Mouse (Mus musculus) heart, embryonic 16.5 days (tissue): ENCODE results near the gene Med24. TPM values are rescaled to one million over a fixed set of nuclear protein-coding genes. Genes with fewer than 3 reads are reported as not detected.

ENCODE experiments used
- ATAC-seq: fragments of 200-750 bp; cut with Nextera tagmentation; replicated peaks from 2 replicates; pipeline ENCODE4 v1.8.0; 2017; ENCODE audit warnings: moderate number of reproducible peaks; ENCODE audit not compliant: insufficient read depth, low FRiP score; ENCODE audit errors: extremely low read depth
- H3K27ac ChIP-seq: fragments of 300-500 bp; sonication (generic); 2 replicates; pipeline ENCODE4 v1.5.1; 2014; ENCODE audit warnings: mild to moderate bottlenecking, low read length, control low read depth, moderate library complexity
- H3K27me3 ChIP-seq: fragments of 300-500 bp; sonication (generic); 2 replicates; pipeline ENCODE4 v1.6.1; 2014; ENCODE audit warnings: low read length, mixed read lengths; ENCODE audit not compliant: control insufficient read depth, insufficient read depth
- H3K36me3 ChIP-seq: fragments of 300-500 bp; sonication (generic); 2 replicates; pipeline ENCODE4 v1.6.1; 2014; ENCODE audit not compliant: control insufficient read depth, insufficient read depth
- H3K4me1 ChIP-seq: fragments of 300-500 bp; sonication (generic); 2 replicates; pipeline ENCODE4 v1.6.1; 2014; ENCODE audit warnings: low read length, mixed read lengths; ENCODE audit not compliant: control insufficient read depth, insufficient read depth
- H3K4me2 ChIP-seq: fragments of 300-500 bp; sonication (generic); 2 replicates; pipeline ENCODE4 v1.6.1; 2014; ENCODE audit warnings: low read depth, mild to moderate bottlenecking, control low read depth, low read length
- H3K4me3 ChIP-seq: fragments of 300-500 bp; sonication (generic); 2 replicates; pipeline ENCODE4 v1.5.1; 2014; ENCODE audit warnings: mild to moderate bottlenecking, control low read depth, low read length
- H3K9ac ChIP-seq: fragments of 300-500 bp; sonication (generic); 2 replicates; pipeline ENCODE4 v1.6.1; 2014; ENCODE audit warnings: low read length, control low read depth
- H3K9me3 ChIP-seq: fragments of 300-500 bp; sonication (generic); replicated peaks from 2 replicates; pipeline ENCODE4 v1.6.1; 2016; ENCODE audit warnings: low read length; ENCODE audit not compliant: control insufficient read depth
- WGBS: fragments of 180-500 bp; shearing (Covaris S2); extraction: QIAGEN DNeasy Blood & Tissue Kit; methylation state at CpG from one replicate; pipeline ENCODE4 v1.1.7; 2014; 5-methylcytosine and 5-hydroxymethylcytosine counted together
- polyA plus RNA-seq: library from polyadenylated mRNA; unstranded; fragments of >200 nt; fragmentation: Nextera tagmentation; extraction: Ambion mirVana; gene quantifications from 2 replicates; pipeline ENCODE4 v1.2.1, GENCODE M21; 2015

The Med24 gene
- polyA plus RNA-seq, result 36.8 and 40.3 TPM in 2 replicates

GRCm38 (mm10) chr11:98729119-98729588 is at the start of gene Med24:
Med24 (minus strand) TSS chr11:98729435.
- under 1% methylated on average over 16 of the region's 16 CpGs for WGBS
- peak; percentile 94 for ATAC-seq
- H3K27ac ChIP-seq, result peak within 1 kb of the TSS; percentile 66

DNA sequence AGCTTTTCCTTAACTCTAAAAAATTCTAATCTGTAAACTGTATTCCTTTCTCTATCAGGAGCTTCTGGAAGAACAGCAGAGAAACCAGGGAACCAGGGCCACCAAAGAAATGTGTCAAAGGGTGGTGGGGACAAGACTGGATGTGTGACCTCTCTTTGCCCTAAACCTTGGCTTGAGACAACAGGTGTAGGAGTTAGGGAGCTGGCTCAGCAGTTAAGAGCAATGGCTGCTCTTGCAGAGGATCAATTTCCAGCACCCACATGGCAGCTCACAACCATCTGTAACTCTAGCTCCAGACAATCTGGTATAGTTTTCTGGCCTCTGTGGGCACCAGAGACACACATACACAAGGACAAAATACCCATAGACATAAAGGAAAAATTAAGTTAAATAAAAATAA is 48.7 kb upstream of the Med24 start:
- Histone ChIP-seq H3K4me1 (peaks cover 56% of the 10 kb centered on the region), H3K27ac (peak overlapping the region; percentile 98), H3K4me3 (no peak overlapping the region), H3K9ac (peak overlapping the region; percentile 30; the same call in 1 of the 2 replicates), H3K36me3 (no peaks in the 10 kb centered on the region), H3K4me2 (no peak overlapping the region), H3K9me3 (no peaks in the 10 kb centered on the region), H3K27me3 (no peaks in the 10 kb centered on the region)
- ATAC-seq, result no peak

More at GRCm38 (mm10) chr11:98729119-98729588, at the start of gene Med24:
- no peaks in the 10 kb centered on the region for H3K27me3 ChIP-seq
- peak within 1 kb of the TSS; percentile 89 for H3K4me3 ChIP-seq
- peak within 1 kb of the TSS; percentile 75 for H3K4me2 ChIP-seq
- H3K9me3 ChIP-seq, result peaks cover 2% of the 10 kb centered on the region
- H3K4me1 ChIP-seq, result peaks cover 7% of the 10 kb centered on the region
- H3K9ac ChIP-seq, result peak within 1 kb of the TSS; percentile 80
- H3K36me3 ChIP-seq, result peaks cover 16% of the 10 kb centered on the region

- Histone ChIP-seq H3K4me1 (peaks cover 55% of the 10 kb centered on the region), H3K27ac (peak overlapping the region; percentile 98), H3K9me3 (no peaks in the 10 kb centered on the region), H3K36me3 (no peaks in the 10 kb centered on the region), H3K4me2 (peak overlapping the region; percentile 90), H3K9ac (peak overlapping the region; percentile 73), H3K4me3 (no peak overlapping the region), H3K27me3 (no peaks in the 10 kb centered on the region)
- no peak for ATAC-seq
- WGBS, result 20% methylated on average over 9 of the region's 9 CpGs
Observed at GRCm38 (mm10) chr11:98776843-98777590, 47.8 kb upstream of the Med24 start.

- peak overlapping the region; percentile 73 for H3K9ac ChIP-seq
- peak overlapping the region; percentile 90 for H3K4me2 ChIP-seq
- no peaks in the 10 kb centered on the region for H3K27me3 ChIP-seq
- H3K36me3 ChIP-seq, result peaks cover 3% of the 10 kb centered on the region; the same call in 1 of the 2 replicates
- H3K9me3 ChIP-seq, result no peaks in the 10 kb centered on the region
- H3K27ac ChIP-seq, result peak overlapping the region; percentile 98
- 29% methylated on average over 12 of the region's 12 CpGs for WGBS
- peak overlapping the region; percentile 61 for H3K4me3 ChIP-seq
- no peak for ATAC-seq
- H3K4me1 ChIP-seq, result peaks cover 57% of the 10 kb centered on the region
Observed at GRCm38 (mm10) chr11:98776052-98776764, 47.0 kb upstream of the Med24 start.

DNA sequence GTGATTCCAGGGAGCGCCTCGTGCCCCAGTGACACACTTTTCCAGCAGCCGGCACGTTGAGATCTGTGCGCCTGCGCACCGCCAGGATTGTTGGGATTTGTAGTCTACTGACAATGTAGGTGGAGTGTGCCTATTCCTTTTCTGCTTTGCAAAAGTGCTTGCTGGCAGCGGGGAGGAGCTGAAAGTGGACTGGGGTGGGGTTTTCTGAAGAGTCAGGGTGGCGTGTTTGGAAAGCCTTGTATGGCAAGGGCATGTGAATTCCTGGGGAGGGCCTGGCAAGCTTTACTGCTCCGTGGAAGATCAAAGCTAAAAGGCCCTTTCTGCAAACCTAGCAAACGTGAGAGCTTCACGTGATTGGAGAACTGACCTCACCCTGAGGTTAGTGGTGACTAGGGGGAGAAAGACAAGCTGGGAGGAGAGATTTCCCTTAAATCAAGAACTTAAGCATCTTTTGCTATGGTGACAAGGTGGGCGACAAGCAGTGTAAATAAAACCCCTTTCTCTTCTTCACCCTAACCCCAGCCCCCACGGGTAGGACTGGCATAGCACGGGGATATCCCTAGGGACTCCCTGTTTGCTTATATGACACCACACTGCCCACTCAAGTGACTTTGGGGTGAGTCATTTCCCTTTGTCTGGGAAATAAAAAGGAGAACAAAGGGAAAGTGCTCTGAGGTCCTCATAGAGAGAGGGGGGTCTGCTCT is 46.3 kb upstream of the Med24 start:
- H3K4me3 ChIP-seq, result peak overlapping the region; percentile 61
- peak; percentile 55 for ATAC-seq
- WGBS, result 1% methylated on average over 15 of the region's 15 CpGs
- H3K4me2 ChIP-seq, result peak overlapping the region; percentile 90
- peaks cover 7% of the 10 kb centered on the region for H3K36me3 ChIP-seq
- no peaks in the 10 kb centered on the region for H3K9me3 ChIP-seq
- H3K27ac ChIP-seq, result peak overlapping the region; percentile 98
- no peaks in the 10 kb centered on the region for H3K27me3 ChIP-seq
- H3K4me1 ChIP-seq, result peaks cover 64% of the 10 kb centered on the region
- peak overlapping the region; percentile 73 for H3K9ac ChIP-seq

GRCm38 (mm10) chr11:98774582-98775347 is 45.5 kb upstream of the Med24 start, which contains the start of gene Nr1d1:
Nr1d1 (minus strand) TSS chr11:98775333.
- WGBS, result 1% methylated on average over 22 of the region's 22 CpGs
- Histone ChIP-seq H3K4me1 (peaks cover 71% of the 10 kb centered on the region), H3K27me3 (no peaks in the 10 kb centered on the region), H3K9me3 (no peaks in the 10 kb centered on the region), H3K27ac (peak within 1 kb of the TSS; percentile 98), H3K36me3 (peaks cover 14% of the 10 kb centered on the region), H3K4me2 (peak within 1 kb of the TSS; percentile 90), H3K9ac (peak within 1 kb of the TSS; percentile 73), H3K4me3 (peak within 1 kb of the TSS; percentile 61)
- no peak for ATAC-seq

GRCm38 (mm10) chr11:98773635-98774295 is 44.5 kb upstream of the Med24 start:
- peak overlapping the region; percentile 90 for H3K4me2 ChIP-seq
- ATAC-seq, result peak; percentile 77
- H3K9me3 ChIP-seq, result no peaks in the 10 kb centered on the region
- peak overlapping the region; percentile 95 for H3K27ac ChIP-seq
- H3K4me3 ChIP-seq, result peak overlapping the region; percentile 61
- peaks cover 18% of the 10 kb centered on the region for H3K36me3 ChIP-seq
- H3K9ac ChIP-seq, result peak overlapping the region; percentile 72
- under 1% methylated on average over 37 of the region's 37 CpGs for WGBS
- H3K27me3 ChIP-seq, result no peaks in the 10 kb centered on the region
- H3K4me1 ChIP-seq, result peaks cover 81% of the 10 kb centered on the region

GRCm38 (mm10) chr11:98772667-98773171 is 43.5 kb upstream of the Med24 start:
- 18% methylated on average over 8 of the region's 8 CpGs for WGBS
- H3K4me2 ChIP-seq, result peak overlapping the region; percentile 90
- no peaks in the 10 kb centered on the region for H3K27me3 ChIP-seq
- H3K9ac ChIP-seq, result peak overlapping the region; percentile 11
- H3K9me3 ChIP-seq, result no peaks in the 10 kb centered on the region
- peaks cover 18% of the 10 kb centered on the region for H3K36me3 ChIP-seq
- H3K4me1 ChIP-seq, result peaks cover 88% of the 10 kb centered on the region
- peak overlapping the region; percentile 94 for H3K27ac ChIP-seq
- ATAC-seq, result peak; percentile 42
- H3K4me3 ChIP-seq, result peak overlapping the region; percentile 2
